Mouse (Mus musculus): ENCODE data around the gene Elmo2.

Elmo2 gene

GRCm38 (mm10) chr2:165326304-165327190 is at the start of gene Elmo2:
Gene Elmo2 (minus strand): TSS chr2:165326479.
- DNase-seq (ENCODE audit: low read depth), result peak; percentile 88

- DNase-seq (ENCODE audit: low read depth), result no peak
Measured at GRCm38 (mm10) chr2:165376001-165376400, 49.7 kb upstream of the Elmo2 start.

- no peak for DNase-seq (ENCODE audit: low read depth)
Measured at GRCm38 (mm10) chr2:165375478-165375877, 49.2 kb upstream of the Elmo2 start.

GRCm38 (mm10) chr2:165371066-165371465 is 44.8 kb upstream of the Elmo2 start:
- no peak for DNase-seq (ENCODE audit: low read depth)

- DNase-seq (ENCODE audit: low read depth), result no peak
Measured at GRCm38 (mm10) chr2:165370348-165370747, 44.1 kb upstream of the Elmo2 start.

- DNase-seq (ENCODE audit: low read depth), result no peak
Measured at GRCm38 (mm10) chr2:165368496-165368895, 42.2 kb upstream of the Elmo2 start, which contains the start of gene Zfp663. Gene Zfp663 (minus strand): TSS chr2:165368729.

- DNase-seq (ENCODE audit: low read depth), result no peak
Measured at GRCm38 (mm10) chr2:165367868-165368439, 41.7 kb upstream of the Elmo2 start.

- no peak for DNase-seq (ENCODE audit: low read depth)
Measured at GRCm38 (mm10) chr2:165367047-165367520, 40.8 kb upstream of the Elmo2 start.

- DNase-seq (ENCODE audit: low read depth), result no peak
Measured at GRCm38 (mm10) chr2:165364334-165365091, 38.2 kb upstream of the Elmo2 start.

- no peak for DNase-seq (ENCODE audit: low read depth)
Measured at GRCm38 (mm10) chr2:165363282-165363681, 37.0 kb upstream of the Elmo2 start.

- DNase-seq (ENCODE audit: low read depth), result peak; percentile 43
Measured at GRCm38 (mm10) chr2:165360861-165361260, 34.6 kb upstream of the Elmo2 start.

- DNase-seq (ENCODE audit: low read depth), result no peak
Measured at GRCm38 (mm10) chr2:165351828-165352513, 25.7 kb upstream of the Elmo2 start.

- DNase-seq (ENCODE audit: low read depth), result no peak
Measured at GRCm38 (mm10) chr2:165349466-165349865, 23.2 kb upstream of the Elmo2 start.

- DNase-seq (ENCODE audit: low read depth), result no peak
Measured at GRCm38 (mm10) chr2:165346180-165346579, 19.9 kb upstream of the Elmo2 start.

GRCm38 (mm10) chr2:165337191-165337590 is 10.9 kb upstream of the Elmo2 start:
- DNase-seq (ENCODE audit: low read depth), result no peak

GRCm38 (mm10) chr2:165332610-165333210 is 6.4 kb upstream of the Elmo2 start:
- no peak for DNase-seq (ENCODE audit: low read depth)

- no peak for DNase-seq (ENCODE audit: low read depth)
Measured at GRCm38 (mm10) chr2:165329703-165330102, 3.4 kb upstream of the Elmo2 start.

- no peak for DNase-seq (ENCODE audit: low read depth)
Measured at GRCm38 (mm10) chr2:165328746-165329145, 2.5 kb upstream of the Elmo2 start.

GRCm38 (mm10) chr2:165327386-165327785 is 1.1 kb upstream of the Elmo2 start:
- DNase-seq (ENCODE audit: low read depth), result no peak

- DNase-seq (ENCODE audit: low read depth), result no peak
Measured at GRCm38 (mm10) chr2:165325521-165326303, 567 bp downstream of the Elmo2 start.

- no peak for DNase-seq (ENCODE audit: low read depth)
Measured at GRCm38 (mm10) chr2:165323928-165324327, 2.4 kb downstream of the Elmo2 start.

Measured in fibroblast of lung, adult 2 months (primary cell).